Mouse (Mus musculus): ENCODE data around the gene Atp6v1g1. TPM values are rescaled to one million over a fixed set of nuclear protein-coding genes. Genes with fewer than 3 reads are reported as not detected.

The Atp6v1g1 gene
- polyA plus RNA-seq, 1 experiment from 2014 or later: 436 TPM

- Histone ChIP-seq H3K4me3 (replicated peaks; ENCODE audit: low read length) (no peak overlapping the region), H3K27me3 (replicated peaks; ENCODE audit: control insufficient read depth, insufficient read depth, low read length) (no peaks in the 10 kb centered on the region), H3K4me1 (replicated peaks; ENCODE audit: control insufficient read depth, insufficient read depth, low read length) (no peaks in the 10 kb centered on the region), H3K4me2 (ENCODE audit: low read length) (no peak overlapping the region), H3K9ac (replicated peaks; ENCODE audit: low read depth, low read length) (no peak overlapping the region), H3K9me3 (ENCODE audit: control insufficient read depth, low read length) (no peaks in the 10 kb centered on the region), H3K27ac (ENCODE audit: low read length) (no peak overlapping the region), H3K36me3 (ENCODE audit: control insufficient read depth, insufficient read depth) (no peaks in the 10 kb centered on the region)
- ATAC-seq: no peak
- WGBS: 91% methylated on average over 2 of the region's 2 CpGs
These were observed 31.7 kb upstream of the Atp6v1g1 start for GRCm38 (mm10) chr4:63512921-63513320.

DNA sequence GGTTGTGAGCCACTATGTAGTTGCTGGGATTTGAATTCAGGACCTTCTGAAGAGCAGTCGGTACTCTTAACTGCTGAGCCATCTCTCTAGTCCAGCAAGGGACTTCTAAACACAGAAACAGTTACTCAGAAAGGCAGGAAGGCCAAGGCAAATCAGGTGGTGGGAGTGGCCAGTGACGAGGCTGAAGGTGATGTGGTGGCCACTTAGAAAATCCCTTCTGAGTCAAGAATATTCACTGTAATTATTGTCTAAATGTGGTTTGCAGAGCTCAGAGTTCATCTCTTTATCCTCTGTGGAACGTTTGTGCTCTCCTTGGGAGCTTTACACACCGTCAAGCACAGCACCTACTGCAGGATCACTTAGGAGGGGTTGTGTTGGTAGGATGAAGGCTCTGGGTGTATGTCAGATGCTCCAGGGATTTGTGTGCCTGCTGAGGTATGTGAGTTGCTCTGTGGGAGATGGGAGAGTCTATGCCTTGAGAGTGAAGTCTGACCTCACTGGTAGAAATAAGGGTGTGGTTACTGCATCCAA, 30.1 kb upstream of the Atp6v1g1 start:
- Histone ChIP-seq H3K27me3 (replicated peaks; ENCODE audit: control insufficient read depth, insufficient read depth, low read length) (no peaks in the 10 kb centered on the region), H3K9ac (replicated peaks; ENCODE audit: low read depth, low read length) (no peak overlapping the region), H3K36me3 (ENCODE audit: control insufficient read depth, insufficient read depth) (no peaks in the 10 kb centered on the region), H3K4me3 (replicated peaks; ENCODE audit: low read length) (no peak overlapping the region), H3K4me1 (replicated peaks; ENCODE audit: control insufficient read depth, insufficient read depth, low read length) (no peaks in the 10 kb centered on the region), H3K27ac (ENCODE audit: low read length) (no peak overlapping the region), H3K9me3 (ENCODE audit: control insufficient read depth, low read length) (no peaks in the 10 kb centered on the region), H3K4me2 (ENCODE audit: low read length) (no peak overlapping the region)
- 63% methylated on average over 4 of the region's 4 CpGs for WGBS
- ATAC-seq: no peak

- Histone ChIP-seq H3K9ac (replicated peaks; ENCODE audit: low read depth, low read length) (no peak overlapping the region), H3K4me1 (replicated peaks; ENCODE audit: control insufficient read depth, insufficient read depth, low read length) (no peaks in the 10 kb centered on the region), H3K4me3 (replicated peaks; ENCODE audit: low read length) (no peak overlapping the region), H3K4me2 (ENCODE audit: low read length) (no peak overlapping the region), H3K27ac (ENCODE audit: low read length) (no peak overlapping the region), H3K36me3 (ENCODE audit: control insufficient read depth, insufficient read depth) (no peaks in the 10 kb centered on the region), H3K9me3 (ENCODE audit: control insufficient read depth, low read length) (no peaks in the 10 kb centered on the region), H3K27me3 (replicated peaks; ENCODE audit: control insufficient read depth, insufficient read depth, low read length) (no peaks in the 10 kb centered on the region)
- 85% methylated on average over 5 of the region's 5 CpGs for WGBS
- no peak for ATAC-seq
These were observed 29.6 kb upstream of the Atp6v1g1 start for GRCm38 (mm10) chr4:63515021-63515420.

GRCm38 (mm10) chr4:63521813-63522419, 22.7 kb upstream of the Atp6v1g1 start:
- H3K9me3 ChIP-seq (ENCODE audit: control insufficient read depth, low read length): no peaks in the 10 kb centered on the region
- no peaks in the 10 kb centered on the region for H3K4me1 ChIP-seq (replicated peaks; ENCODE audit: control insufficient read depth, insufficient read depth, low read length)
- 92% methylated on average over 2 of the region's 2 CpGs for WGBS
- no peak for ATAC-seq
- no peak overlapping the region for H3K4me2 ChIP-seq (ENCODE audit: low read length)
- H3K27me3 ChIP-seq (replicated peaks; ENCODE audit: control insufficient read depth, insufficient read depth, low read length): no peaks in the 10 kb centered on the region
- no peak overlapping the region for H3K9ac ChIP-seq (replicated peaks; ENCODE audit: low read depth, low read length)
- H3K4me3 ChIP-seq (replicated peaks; ENCODE audit: low read length): no peak overlapping the region
- no peaks in the 10 kb centered on the region for H3K36me3 ChIP-seq (ENCODE audit: control insufficient read depth, insufficient read depth)
- no peak overlapping the region for H3K27ac ChIP-seq (ENCODE audit: low read length)

GRCm38 (mm10) chr4:63525514-63525913, 19.1 kb upstream of the Atp6v1g1 start:
- Histone ChIP-seq H3K4me2 (ENCODE audit: low read length) (no peak overlapping the region), H3K4me1 (replicated peaks; ENCODE audit: control insufficient read depth, insufficient read depth, low read length) (peaks cover 9% of the 10 kb centered on the region), H3K36me3 (ENCODE audit: control insufficient read depth, insufficient read depth) (no peaks in the 10 kb centered on the region), H3K27ac (ENCODE audit: low read length) (no peak overlapping the region), H3K27me3 (replicated peaks; ENCODE audit: control insufficient read depth, insufficient read depth, low read length) (no peaks in the 10 kb centered on the region), H3K9me3 (ENCODE audit: control insufficient read depth, low read length) (no peaks in the 10 kb centered on the region), H3K9ac (replicated peaks; ENCODE audit: low read depth, low read length) (no peak overlapping the region), H3K4me3 (replicated peaks; ENCODE audit: low read length) (no peak overlapping the region)
- WGBS: 79% methylated on average over 8 of the region's 8 CpGs
- no peak for ATAC-seq

- Histone ChIP-seq H3K9me3 (ENCODE audit: control insufficient read depth, low read length) (no peaks in the 10 kb centered on the region), H3K4me2 (ENCODE audit: low read length) (no peak overlapping the region), H3K4me1 (replicated peaks; ENCODE audit: control insufficient read depth, insufficient read depth, low read length) (peaks cover 9% of the 10 kb centered on the region), H3K27me3 (replicated peaks; ENCODE audit: control insufficient read depth, insufficient read depth, low read length) (no peaks in the 10 kb centered on the region), H3K4me3 (replicated peaks; ENCODE audit: low read length) (no peak overlapping the region), H3K27ac (ENCODE audit: low read length) (peak overlapping the region; percentile 69), H3K9ac (replicated peaks; ENCODE audit: low read depth, low read length) (no peak overlapping the region), H3K36me3 (ENCODE audit: control insufficient read depth, insufficient read depth) (no peaks in the 10 kb centered on the region)
- peak; percentile 94 for ATAC-seq
- WGBS: 39% methylated on average over 6 of the region's 6 CpGs
These were observed 15.6 kb upstream of the Atp6v1g1 start for GRCm38 (mm10) chr4:63528946-63529345.

- Histone ChIP-seq H3K9me3 (ENCODE audit: control insufficient read depth, low read length) (no peaks in the 10 kb centered on the region), H3K9ac (replicated peaks; ENCODE audit: low read depth, low read length) (no peak overlapping the region), H3K4me1 (replicated peaks; ENCODE audit: control insufficient read depth, insufficient read depth, low read length) (peaks cover 9% of the 10 kb centered on the region), H3K4me2 (ENCODE audit: low read length) (no peak overlapping the region), H3K27me3 (replicated peaks; ENCODE audit: control insufficient read depth, insufficient read depth, low read length) (no peaks in the 10 kb centered on the region), H3K27ac (ENCODE audit: low read length) (no peak overlapping the region), H3K36me3 (ENCODE audit: control insufficient read depth, insufficient read depth) (no peaks in the 10 kb centered on the region), H3K4me3 (replicated peaks; ENCODE audit: low read length) (no peak overlapping the region)
- ATAC-seq: no peak
- WGBS: 85% methylated on average over 7 of the region's 7 CpGs
These were observed 14.2 kb upstream of the Atp6v1g1 start for GRCm38 (mm10) chr4:63530409-63530808.

DNA sequence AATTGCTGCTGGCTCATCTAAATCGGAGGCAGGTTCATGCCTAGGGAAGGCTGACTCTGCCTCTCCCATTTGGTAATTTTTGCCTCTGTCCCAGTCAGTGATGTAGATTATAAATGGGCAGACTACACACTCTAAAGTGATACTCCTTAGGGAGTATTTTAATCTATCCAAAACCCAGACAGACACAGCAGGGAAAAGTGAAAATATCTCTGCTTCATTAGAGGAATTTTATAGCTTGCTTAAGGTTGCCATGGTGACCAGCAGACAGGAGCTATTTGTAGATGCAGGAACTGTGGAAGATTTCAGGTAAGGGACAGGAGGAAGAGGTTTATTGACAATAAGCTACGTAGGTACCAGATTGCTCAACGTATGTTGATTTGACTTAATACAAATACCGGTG, 7.0 kb upstream of the Atp6v1g1 start:
- ATAC-seq: peak; percentile 52; the same call in 1 of the 2 replicates

GRCm38 (mm10) chr4:63542209-63542608, 2.4 kb upstream of the Atp6v1g1 start:
- no peaks in the 10 kb centered on the region for H3K36me3 ChIP-seq (ENCODE audit: control insufficient read depth, insufficient read depth)
- ATAC-seq: no peak
- H3K4me1 ChIP-seq (replicated peaks; ENCODE audit: control insufficient read depth, insufficient read depth, low read length): peaks cover 23% of the 10 kb centered on the region
- H3K4me3 ChIP-seq (replicated peaks; ENCODE audit: low read length): no peak overlapping the region
- H3K4me2 ChIP-seq (ENCODE audit: low read length): no peak overlapping the region
- no peak overlapping the region for H3K27ac ChIP-seq (ENCODE audit: low read length)
- H3K9ac ChIP-seq (replicated peaks; ENCODE audit: low read depth, low read length): no peak overlapping the region
- no peaks in the 10 kb centered on the region for H3K27me3 ChIP-seq (replicated peaks; ENCODE audit: control insufficient read depth, insufficient read depth, low read length)
- no peaks in the 10 kb centered on the region for H3K9me3 ChIP-seq (ENCODE audit: control insufficient read depth, low read length)
- 86% methylated on average over 2 of the region's 2 CpGs for WGBS

More for the DNA sequence above, 7.0 kb upstream of the Atp6v1g1 start:
- Histone ChIP-seq H3K9ac (replicated peaks; ENCODE audit: low read depth, low read length) (no peak overlapping the region), H3K4me1 (replicated peaks; ENCODE audit: control insufficient read depth, insufficient read depth, low read length) (no peaks in the 10 kb centered on the region), H3K36me3 (ENCODE audit: control insufficient read depth, insufficient read depth) (no peaks in the 10 kb centered on the region), H3K27me3 (replicated peaks; ENCODE audit: control insufficient read depth, insufficient read depth, low read length) (no peaks in the 10 kb centered on the region), H3K9me3 (ENCODE audit: control insufficient read depth, low read length) (no peaks in the 10 kb centered on the region), H3K27ac (ENCODE audit: low read length) (no peak overlapping the region; the same call in 1 of the 2 replicates), H3K4me3 (replicated peaks; ENCODE audit: low read length) (no peak overlapping the region), H3K4me2 (ENCODE audit: low read length) (no peak overlapping the region)
- 75% methylated on average over 4 of the region's 4 CpGs for WGBS
